10 mouse cellular contexts compared by ENCODE assay signal in the genomic region with DNA sequence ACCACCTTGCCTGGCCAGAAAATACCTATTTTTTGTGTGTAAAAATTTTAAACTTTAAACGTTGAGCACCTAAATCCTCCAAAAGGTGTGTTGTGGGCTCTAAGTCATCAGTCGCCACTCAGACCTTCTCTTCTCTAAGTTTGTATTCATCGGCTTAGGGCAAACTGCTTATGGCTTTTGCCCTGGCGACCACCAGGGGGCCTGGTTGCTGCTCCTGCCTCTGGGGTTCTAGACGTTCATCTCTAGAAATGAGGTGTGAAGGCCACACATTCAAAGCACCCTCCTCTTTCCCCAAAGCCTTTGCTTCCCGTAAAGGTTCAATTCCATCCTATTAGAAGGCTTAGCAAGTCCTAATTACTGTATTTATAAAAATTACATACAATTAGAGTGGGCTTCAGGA.
A peak's percentile ranks its signal among the peaks of the same experiment; 100 is the strongest.
DNase-seq lines count a peak whose midpoint lies in the region; TF ChIP-seq lines count a peak whose summit lies in the region.
"Had no signal": no experiment of that assay in that cellular context is flagged by ENCODE, and none has a peak within 500 bp of the region (broad histone marks: within the 10 kb centered on the region; RNA-seq: fewer than 3 reads in every experiment).

No protein-coding gene starts in this region.

- no peak overlapping the region for H3K4me3 ChIP-seq in gastrocnemius, adult 2 months
- H3K4me3 ChIP-seq in embryonic facial prominence, embryonic 10.5 days, result no peak overlapping the region
- H3K4me3 ChIP-seq: hindbrain, embryonic 15.5 days; lung, embryonic 15.5 days had no signal

- 0 out of 2 replicates have a peak, but pooled peaks cover 8% of the 10 kb centered on the region for H3K27me3 ChIP-seq in embryonic facial prominence, embryonic 10.5 days (replicated peaks; ENCODE audit: low read depth, poor library complexity, severe bottlenecking)
- H3K27me3 ChIP-seq: hindbrain, embryonic 15.5 days; lung, embryonic 15.5 days had no signal

- peak; percentile 42 for TF ChIP-seq CTCF in gastrocnemius, adult 2 months (IDR thresholded peaks at IDR 0.05)

- no peaks in the 10 kb centered on the region for H3K36me3 ChIP-seq in embryonic facial prominence, embryonic 10.5 days (replicated peaks)
- H3K36me3 ChIP-seq: hindbrain, embryonic 15.5 days; lung, embryonic 15.5 days had no signal

- H3K9me3 ChIP-seq in embryonic facial prominence, embryonic 10.5 days, result no peaks in the 10 kb centered on the region
- H3K9me3 ChIP-seq: hindbrain, embryonic 15.5 days; lung, embryonic 15.5 days had no signal

- WGBS in embryonic facial prominence, embryonic 10.5 days, result 53% methylated on average over 6 of the region's 6 CpGs

- no peaks in the 10 kb centered on the region for H3K4me1 ChIP-seq in embryonic facial prominence, embryonic 10.5 days
- H3K4me1 ChIP-seq: hindbrain, embryonic 15.5 days; lung, embryonic 15.5 days had no signal

- intact Hi-C loops in gastrocnemius, adult 2 months (cut with DNase I), result no loop called here
- intact Hi-C loops in gastrocnemius, postnatal 36 days (cut with DNase I), result no loop called here
- intact Hi-C loops in left cerebral cortex, postnatal 14 days (cut with DNase I), result no loop called here

- H3K27ac ChIP-seq in gastrocnemius, adult 2 months, result no peak overlapping the region
- no peak overlapping the region for H3K27ac ChIP-seq in embryonic facial prominence, embryonic 10.5 days (replicated peaks)
- H3K27ac ChIP-seq: hindbrain, embryonic 15.5 days; lung, embryonic 15.5 days had no signal

- DNase-seq in gastrocnemius, adult 2 months, result no peak
- DNase-seq in gastrocnemius, postnatal 36 days, result no peak
- peak; percentile 33 for DNase-seq in lung, postnatal 10 days
- no peak for DNase-seq in lung, postnatal 25 days (ENCODE audit: low spot score)
- DNase-seq in embryonic facial prominence, embryonic 10.5 days (ENCODE audit: low spot score), result peak; percentile 53
- peak; percentile 64 for DNase-seq in thymus, postnatal 14 days
- DNase-seq in layer of hippocampus, postnatal 14 days (ENCODE audit: low spot score in 2 of 2), result no peak
- no peak for DNase-seq in left cerebral cortex, postnatal 14 days (ENCODE audit: low spot score in 2 of 2)

Comparison
In these comparisons a context has a peak if more than half of its experiments do, and no peak if none do; other contexts are left out.
1. DNase-seq: peak in lung, postnatal 10 days (single experiment), embryonic facial prominence, embryonic 10.5 days (single experiment) and thymus, postnatal 14 days (single experiment); none in gastrocnemius, adult 2 months (single experiment), gastrocnemius, postnatal 36 days (0 of 2), lung, postnatal 25 days (single experiment), layer of hippocampus, postnatal 14 days (0 of 2) and left cerebral cortex, postnatal 14 days (0 of 2).